ENCODE assay signal across 29 mouse cellular contexts in genomic region chr4:117981518-117981917, GRCm38 (mm10). TPM values are rescaled to one million over a fixed set of nuclear protein-coding genes. Genes with fewer than 3 reads are reported as not detected.
DNase-seq lines count a peak whose midpoint lies in the region; ATAC-seq and TF ChIP-seq lines count a peak whose summit lies in the region.
"Had no signal": no experiment of that assay in that cellular context is flagged by ENCODE, and none has a peak within 500 bp of the region (broad histone marks: within the 10 kb centered on the region; RNA-seq: fewer than 3 reads in every experiment).

No protein-coding gene starts in this region.

- no peak for TF ChIP-seq EP300 in CH12.LX (IDR thresholded peaks at IDR 0.05; ENCODE audit: low read length)
- no peak for TF ChIP-seq EP300 in stomach, postnatal 0 days (optimal IDR thresholded peaks at IDR 0.05)

- no peak overlapping the region for H3K27ac ChIP-seq in liver, adult 2 months (replicated peaks; ENCODE audit: insufficient read depth, low read depth, low read length)
- no peak overlapping the region for H3K27ac ChIP-seq in liver, embryonic 12.5 days
- H3K27ac ChIP-seq in CH12.LX (ENCODE audit: insufficient read depth, low read depth), result no peak overlapping the region
- peak overlapping the region; percentile 35; the same call in 1 of the 2 replicates for H3K27ac ChIP-seq in stomach, postnatal 0 days (replicated peaks)
- H3K27ac ChIP-seq: embryonic facial prominence, embryonic 10.5 days; embryonic facial prominence, embryonic 13.5 days; forebrain, embryonic 12.5 days; heart, embryonic 15.5 days; hindbrain, embryonic 10.5 days; hindbrain, embryonic 13.5 days had no signal

- no peak overlapping the region for H3K4me2 ChIP-seq in liver, embryonic 12.5 days
- H3K4me2 ChIP-seq in CH12.LX (ENCODE audit: insufficient read depth, low read depth, poor library complexity, severe bottlenecking), result no peak overlapping the region
- no peak overlapping the region for H3K4me2 ChIP-seq in stomach, postnatal 0 days (replicated peaks; ENCODE audit: low read depth)
- H3K4me2 ChIP-seq: embryonic facial prominence, embryonic 13.5 days; forebrain, embryonic 12.5 days; forebrain, embryonic 15.5 days; heart, embryonic 12.5 days; heart, embryonic 15.5 days; hindbrain, embryonic 13.5 days had no signal

- ATAC-seq in liver, embryonic 12.5 days, result no peak
- peak; percentile 63 for ATAC-seq in stomach, postnatal 0 days (ENCODE audit: low FRiP score, low TSS enrichment)
- ATAC-seq: forebrain, embryonic 15.5 days; hindbrain, embryonic 16.5 days; Patski had no signal

- H3K9me3 ChIP-seq in liver, embryonic 12.5 days (replicated peaks), result no peaks in the 10 kb centered on the region
- H3K9me3 ChIP-seq in CH12.LX (replicated peaks; ENCODE audit: low read length), result no peaks in the 10 kb centered on the region
- H3K9me3 ChIP-seq in stomach, postnatal 0 days (ENCODE audit: control insufficient read depth, low read length), result no peaks in the 10 kb centered on the region
- H3K9me3 ChIP-seq: embryonic facial prominence, embryonic 10.5 days; embryonic facial prominence, embryonic 13.5 days; forebrain, embryonic 12.5 days; forebrain, embryonic 15.5 days; G1E; heart, embryonic 12.5 days; heart, embryonic 15.5 days; hindbrain, embryonic 10.5 days; hindbrain, embryonic 13.5 days had no signal

- no peak for TF ChIP-seq RAD21 in CH12.LX (IDR thresholded peaks at IDR 0.05; ENCODE audit: low read depth, low read length)

- dilution Hi-C loops in CH12.LX (cut with MboI; ENCODE audit: extremely low pct_ligation_motif_present, extremely low pct_unique_long_range_greater_than_20kb, low sequenced_read_pairs), result no loop called here

- peak; percentile 31 for DNase-seq in liver, adult 2 months (ENCODE audit: extremely low read depth, low read depth, low spot score)
- DNase-seq in 3134 (ENCODE audit: extremely low read depth, insufficient read length, low spot score) (peak; percentile 51), CH12.LX (ENCODE audit: extremely low read depth) (no peak)
- DNase-seq in stomach, postnatal 0 days (ENCODE audit: low spot score), result peak; percentile 56
- no peak for DNase-seq in embryo, embryonic 9.5 days (ENCODE audit: extremely low spot score)
- DNase-seq in heart, adult 9 months (ENCODE audit: low spot score in 2 of 2), result no peak
- DNase-seq: adrenal gland, postnatal 10 days; adrenal gland, postnatal 36 days; cerebellum, adult 11 months; cerebellum, adult 2 months; cerebellum, adult 9-11 months; cerebellum, postnatal 25 days; gastrocnemius, postnatal 10 days; heart, postnatal 10 days; heart, postnatal 36 days had no signal

- H3K4me3 ChIP-seq in liver, adult 2 months (ENCODE audit: insufficient read depth, low read depth, low read length), result no peak overlapping the region
- no peak overlapping the region for H3K4me3 ChIP-seq in liver, embryonic 12.5 days
- H3K4me3 ChIP-seq in CH12.LX (replicated peaks in 1 of 3; ENCODE audit: low read depth in 2 of 3, low read length in 2 of 3, poor library complexity in 1 of 3), result no peak overlapping the region
- no peak overlapping the region for H3K4me3 ChIP-seq in stomach, postnatal 0 days (ENCODE audit: low read depth, low read length)
- H3K4me3 ChIP-seq: embryonic facial prominence, embryonic 10.5 days; embryonic facial prominence, embryonic 13.5 days; erythroblast, embryonic 14.5 days; forebrain, embryonic 12.5 days; forebrain, embryonic 15.5 days; heart, embryonic 12.5 days; heart, embryonic 15.5 days; hindbrain, embryonic 10.5 days; hindbrain, embryonic 13.5 days had no signal

- TF ChIP-seq POLR2A in liver, adult 2 months (IDR thresholded peaks at IDR 0.05; ENCODE audit: extremely low read depth, insufficient read depth, low read length), result no peak
- TF ChIP-seq POLR2A in CH12.LX (IDR thresholded peaks at IDR 0.05; ENCODE audit: low read depth, low read length), result no peak

- peaks cover 60% of the 10 kb centered on the region for H3K4me1 ChIP-seq in liver, adult 2 months (ENCODE audit: control insufficient read depth, insufficient read depth, low read length)
- peaks cover 9% of the 10 kb centered on the region for H3K4me1 ChIP-seq in liver, embryonic 12.5 days
- peaks cover 29 to 45% of the 10 kb centered on the region in 2 experiments for H3K4me1 ChIP-seq in CH12.LX (ENCODE audit: control insufficient read depth in 1 of 2, insufficient read depth in 2 of 2)
- H3K4me1 ChIP-seq in stomach, postnatal 0 days (replicated peaks; ENCODE audit: control insufficient read depth, insufficient read depth), result peaks cover 7% of the 10 kb centered on the region; the same call in 1 of the 2 replicates
- H3K4me1 ChIP-seq: forebrain, embryonic 12.5 days had no signal

- H3K36me3 ChIP-seq in liver, adult 2 months (ENCODE audit: control insufficient read depth, insufficient read depth, low read length), result no peaks in the 10 kb centered on the region
- H3K36me3 ChIP-seq in liver, embryonic 12.5 days, result no peaks in the 10 kb centered on the region
- H3K36me3 ChIP-seq in CH12.LX (replicated peaks in 1 of 2; ENCODE audit: control insufficient read depth in 1 of 2, insufficient read depth in 1 of 2, low read length in 1 of 2), result peaks cover 0 to 2% of the 10 kb centered on the region in 2 experiments
- no peaks in the 10 kb centered on the region for H3K36me3 ChIP-seq in stomach, postnatal 0 days (ENCODE audit: control insufficient read depth, insufficient read depth, low read length)
- H3K36me3 ChIP-seq: embryonic facial prominence, embryonic 13.5 days; forebrain, embryonic 12.5 days; forebrain, embryonic 15.5 days; heart, embryonic 12.5 days; heart, embryonic 15.5 days; hindbrain, embryonic 13.5 days had no signal

- no peak overlapping the region for H3K9ac ChIP-seq in liver, adult 2 months (ENCODE audit: low read depth, low read length)
- H3K9ac ChIP-seq in liver, embryonic 12.5 days, result no peak overlapping the region
- no peak overlapping the region for H3K9ac ChIP-seq in CH12.LX (ENCODE audit: insufficient read depth, low read depth)
- H3K9ac ChIP-seq in stomach, postnatal 0 days (ENCODE audit: low read length), result no peak overlapping the region
- H3K9ac ChIP-seq: embryonic facial prominence, embryonic 13.5 days; forebrain, embryonic 12.5 days; forebrain, embryonic 15.5 days; heart, embryonic 12.5 days; heart, embryonic 15.5 days; hindbrain, embryonic 13.5 days had no signal

- H3K79me2 ChIP-seq in liver, adult 2 months (ENCODE audit: control insufficient read depth, insufficient read depth, low read length), result 0 out of 2 replicates have a peak, but pooled peaks cover 4% of the 10 kb centered on the region
- no peaks in the 10 kb centered on the region for H3K79me2 ChIP-seq in CH12.LX (replicated peaks; ENCODE audit: control insufficient read depth, extremely low read depth, insufficient read depth, poor library complexity, severe bottlenecking)

- WGBS in liver, adult 2 months, result 45% methylated on average over 4 of the region's 5 CpGs
- 53% methylated on average over 4 of the region's 5 CpGs for WGBS in liver, embryonic 12.5 days (ENCODE audit: insufficient replicate concordance)
- whole genome bisulfite sequencing in stomach, postnatal 0 days, result 58% methylated on average over 4 of the region's 5 CpGs

- TF ChIP-seq CTCF in liver, adult 2 months (IDR thresholded peaks at IDR 0.05; ENCODE audit: low read depth, low read length), result no peak
- no peak for TF ChIP-seq CTCF in CH12.LX (conservative IDR thresholded peaks at IDR 0.05 in 1 of 2, IDR thresholded peaks at IDR 0.05 in 1 of 2; ENCODE audit: low read depth in 2 of 2, low read length in 2 of 2)
- TF ChIP-seq CTCF in stomach, postnatal 0 days (IDR thresholded peaks at IDR 0.05; ENCODE audit: low read depth), result no peak

- no peaks in the 10 kb centered on the region for H3K27me3 ChIP-seq in liver, adult 2 months (ENCODE audit: control insufficient read depth, insufficient read depth, low read length)
- H3K27me3 ChIP-seq in liver, embryonic 12.5 days (replicated peaks), result peaks cover 3% of the 10 kb centered on the region; the same call in 1 of the 2 replicates
- H3K27me3 ChIP-seq in CH12.LX (replicated peaks), result no peaks in the 10 kb centered on the region
- H3K27me3 ChIP-seq in stomach, postnatal 0 days (ENCODE audit: control insufficient read depth, insufficient read depth, low read length), result no peaks in the 10 kb centered on the region
- H3K27me3 ChIP-seq: embryonic facial prominence, embryonic 13.5 days; forebrain, embryonic 12.5 days; forebrain, embryonic 15.5 days; heart, embryonic 12.5 days; heart, embryonic 15.5 days; hindbrain, embryonic 13.5 days; Patski had no signal

- in situ Hi-C loops in CH12.LX (cut with MboI; ENCODE audit: low pct_ligation_motif_present, low pct_unique_long_range_greater_than_20kb, low sequenced_read_pairs), result no loop called here

TF ChIP-seq in CH12.LX, 34 proteins besides CTCF, POLR2A, EP300 and RAD21:
- TF ChIP-seq MAZ (IDR thresholded peaks at IDR 0.05; ENCODE audit: low read depth, low read length) (peak; percentile 36; the same call in 1 of the 2 replicates), GABPA (IDR thresholded peaks at IDR 0.05; ENCODE audit: insufficient replicate concordance, low read depth, low read length) (no peak)

RNA-seq across cellular contexts. Expression of gene Artn, which starts 52.0 kb away (rescaled TPM):
- total RNA-seq in liver, adult 2 months (2014; rRNA removed), result not detected in 2 replicates
- 0.07 TPM in 1 of 2 replicates, not detected in the other for polyA plus RNA-seq in liver, adult 2 months (2012; rRNA removed)
- polyA plus RNA-seq in liver, embryonic 12.5 days (2016; fragmentation: Nextera tagmentation; extraction: Ambion mirVana), result 2.8 and 3.2 TPM in 2 replicates
- not detected in 2 replicates for total RNA-seq in CH12.LX (2012; rRNA removed)
- not detected in 2 replicates for total RNA-seq in CH12.LX (2014; rRNA removed)
- not detected in 2 replicates for polyA plus RNA-seq in CH12.LX (2012; ENCODE audit: insufficient read length, low read depth)
- polyA plus RNA-seq in stomach, postnatal 0 days (2015; fragmentation: Nextera tagmentation; extraction: Ambion mirVana), result 3.8 TPM in 2 replicates
- total RNA-seq: common myeloid progenitor, adult 5-6 weeks had no signal
- polyA plus RNA-seq: G1E, Patski had no signal

Comparison
In these comparisons a context has a peak if more than half of its experiments do, and no peak if none do; other contexts are left out.
1. DNase-seq: peak in liver, adult 2 months (single experiment), 3134 (single experiment) and stomach, postnatal 0 days (single experiment); none in CH12.LX (single experiment), embryo, embryonic 9.5 days (single experiment) and heart, adult 9 months (0 of 2).